Mouse (Mus musculus) lung, embryonic 14.5 days (tissue): ENCODE results near the gene Bmp8a. TPM values are rescaled to one million over a fixed set of nuclear protein-coding genes. Genes with fewer than 3 reads are reported as not detected.

Source experiments
- ATAC-seq: fragments of 200-750 bp; cut with Nextera tagmentation; 2 replicates; pipeline ENCODE4 v1.8.0; 2017; ENCODE audit warnings: mild to moderate bottlenecking, moderate TSS enrichment, moderate library complexity; ENCODE audit not compliant: insufficient read depth
- DNase-seq: peaks from one replicate; pipeline ENCODE4 v3.0.0-alpha.2; 2015
- H3K27ac ChIP-seq: fragments of 300-500 bp; sonication (generic); 2 replicates; pipeline ENCODE4 v1.5.1; 2014; ENCODE audit warnings: low read depth, mild to moderate bottlenecking, moderate library complexity
- H3K27me3 ChIP-seq: fragments of 300-500 bp; sonication (generic); 2 replicates; pipeline ENCODE4 v1.6.1; 2014; ENCODE audit warnings: low read length, control low read depth; ENCODE audit not compliant: insufficient read depth
- H3K36me3 ChIP-seq: fragments of 300-500 bp; sonication (generic); 2 replicates; pipeline ENCODE4 v1.6.1; 2014; ENCODE audit warnings: control low read depth; ENCODE audit not compliant: insufficient read depth
- H3K4me1 ChIP-seq: fragments of 300-500 bp; sonication (generic); 2 replicates; pipeline ENCODE4 v1.6.1; 2014; ENCODE audit warnings: antibody characterized with exemption, control low read depth; ENCODE audit not compliant: insufficient read depth
- H3K4me2 ChIP-seq: fragments of 300-500 bp; sonication (generic); 2 replicates; pipeline ENCODE4 v1.6.1; 2014; ENCODE audit warnings: mild to moderate bottlenecking
- H3K4me3 ChIP-seq: fragments of 300-500 bp; sonication (generic); 2 replicates; pipeline ENCODE4 v1.5.1; 2014; ENCODE audit warnings: low read depth, low read length
- H3K9ac ChIP-seq: fragments of 300-500 bp; sonication (generic); 2 replicates; pipeline ENCODE4 v1.6.1; 2014
- H3K9me3 ChIP-seq: fragments of 300-500 bp; sonication (generic); 2 replicates; pipeline ENCODE4 v1.6.1; 2016; ENCODE audit warnings: low read depth, low read length, control low read depth
- CTCF ChIP-seq: IDR thresholded peaks from 2 replicates; pipeline ENCODE4 v1.5.1; 2016; ENCODE audit warnings: antibody characterized with exemption, low read depth
- WGBS: fragments of 180-500 bp; shearing (Covaris S2); extraction: QIAGEN DNeasy Blood & Tissue Kit; methylation state at CpG from one replicate; pipeline ENCODE4 v1.1.7; 2014; 5-methylcytosine and 5-hydroxymethylcytosine counted together
- polyA plus RNA-seq: library from polyadenylated mRNA; unstranded; fragments of >200 nt; fragmentation: Nextera tagmentation; extraction: Ambion mirVana; gene quantifications from 2 replicates; pipeline ENCODE4 v1.2.1, GENCODE M21; 2014

Bmp8a gene
- polyA plus RNA-seq, 1 experiment from 2014 or later, result 0.30 TPM

DNA sequence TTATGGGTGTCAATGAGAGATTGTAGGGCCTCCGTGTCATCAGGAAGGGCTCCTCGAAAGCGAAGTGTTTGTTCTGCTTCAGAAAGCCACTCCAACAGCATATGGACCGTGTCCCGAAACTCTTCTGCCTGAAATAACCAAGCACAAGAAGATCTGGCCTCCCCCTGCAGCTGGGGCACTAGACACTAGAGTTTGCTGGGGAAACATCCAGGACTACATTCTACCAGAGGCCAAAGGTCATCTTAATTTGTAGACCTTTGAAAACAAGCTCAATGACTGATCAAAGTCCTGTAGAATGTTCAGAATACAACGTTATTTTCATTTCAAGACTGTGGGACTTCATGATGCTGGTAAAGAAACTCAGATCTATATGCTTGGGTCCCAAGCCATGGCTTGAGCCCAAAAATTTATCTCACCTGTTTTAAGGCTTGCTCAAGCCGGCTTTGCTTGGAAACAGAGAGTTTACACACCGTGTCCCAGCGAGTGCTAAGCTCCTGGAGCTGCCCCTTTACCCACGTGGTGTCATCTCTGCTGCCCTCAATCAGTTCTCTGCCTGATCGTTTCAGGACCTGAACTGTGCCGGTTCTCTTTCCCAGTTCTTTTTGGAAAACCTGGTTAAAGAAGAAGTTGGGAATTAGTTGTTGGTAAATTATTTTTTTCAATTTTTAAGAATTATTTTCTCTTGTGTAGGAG is 31.4 kb upstream of the Bmp8a start:
- TF ChIP-seq CTCF, result no peak
- H3K9ac ChIP-seq, result no peak overlapping the region
- DNase-seq, result no peak
- WGBS, result 87% methylated on average over 12 of the region's 12 CpGs
- no peaks in the 10 kb centered on the region for H3K4me1 ChIP-seq
- H3K27ac ChIP-seq, result no peak overlapping the region
- H3K27me3 ChIP-seq, result no peaks in the 10 kb centered on the region
- no peak overlapping the region for H3K4me3 ChIP-seq
- H3K36me3 ChIP-seq, result peaks cover 95% of the 10 kb centered on the region
- no peaks in the 10 kb centered on the region for H3K9me3 ChIP-seq
- ATAC-seq, result no peak
- no peak overlapping the region for H3K4me2 ChIP-seq

DNA sequence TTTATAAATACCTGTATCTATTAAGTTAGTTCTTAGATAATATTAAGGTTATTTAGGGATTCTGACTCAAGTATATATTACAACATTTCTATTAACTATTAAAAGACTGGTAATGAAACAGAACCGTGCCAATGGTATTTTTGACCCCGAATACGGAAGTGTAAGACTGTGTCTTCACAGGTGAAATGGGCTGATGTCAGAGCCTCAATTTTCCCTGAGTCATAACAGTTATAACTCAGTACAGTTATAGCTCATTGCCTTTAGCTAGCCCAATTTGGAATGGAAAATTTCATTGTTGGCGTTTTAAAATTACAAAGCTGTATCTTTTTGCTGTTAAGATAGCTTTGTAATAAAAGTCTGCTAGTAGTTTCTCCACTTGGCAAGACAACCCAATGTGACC is 20.5 kb upstream of the Bmp8a start:
- H3K36me3 ChIP-seq, result peaks cover 94% of the 10 kb centered on the region

DNA sequence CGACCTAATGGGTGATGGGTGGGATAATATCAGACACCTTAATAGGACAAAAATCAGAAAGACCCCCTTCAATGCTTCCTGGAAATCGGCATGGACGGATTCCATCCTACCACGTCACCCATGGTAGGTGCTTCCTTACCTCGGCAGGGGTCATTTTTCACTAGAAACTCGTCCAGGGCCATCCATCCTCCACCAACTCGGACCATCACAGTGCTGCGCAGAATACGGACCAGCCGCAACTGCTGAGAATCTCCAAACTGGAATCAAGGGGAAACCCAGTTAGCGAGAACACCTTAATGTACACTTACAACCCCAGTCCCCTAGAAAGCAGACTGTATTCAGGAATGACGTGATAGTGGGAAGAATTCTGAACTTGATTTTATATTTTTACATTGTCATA is 17.7 kb upstream of the Bmp8a start:
- Histone ChIP-seq H3K4me1 (no peaks in the 10 kb centered on the region), H3K4me3 (no peak overlapping the region), H3K36me3 (peaks cover 91% of the 10 kb centered on the region), H3K27me3 (no peaks in the 10 kb centered on the region), H3K4me2 (no peak overlapping the region), H3K9me3 (no peaks in the 10 kb centered on the region), H3K27ac (no peak overlapping the region), H3K9ac (no peak overlapping the region)
- 92% methylated on average over 12 of the region's 12 CpGs for WGBS
- DNase-seq (no peak), ATAC-seq (no peak)
- no peak for TF ChIP-seq CTCF

More for the DNA sequence above, 20.5 kb upstream of the Bmp8a start:
- no peak for ATAC-seq
- WGBS, result 93% methylated on average over 4 of the region's 4 CpGs
- no peaks in the 10 kb centered on the region for H3K27me3 ChIP-seq
- H3K9ac ChIP-seq, result no peak overlapping the region
- H3K27ac ChIP-seq, result no peak overlapping the region
- H3K4me2 ChIP-seq, result no peak overlapping the region
- DNase-seq, result no peak
- H3K9me3 ChIP-seq, result no peaks in the 10 kb centered on the region
- no peaks in the 10 kb centered on the region for H3K4me1 ChIP-seq
- TF ChIP-seq CTCF, result no peak
- no peak overlapping the region for H3K4me3 ChIP-seq

- no peaks in the 10 kb centered on the region for H3K9me3 ChIP-seq
- H3K4me3 ChIP-seq, result no peak overlapping the region
- ATAC-seq (no peak), DNase-seq (no peak)
- H3K4me1 ChIP-seq, result no peaks in the 10 kb centered on the region
- no peak overlapping the region for H3K27ac ChIP-seq
- H3K9ac ChIP-seq, result no peak overlapping the region
- no peak overlapping the region for H3K4me2 ChIP-seq
- no peak for TF ChIP-seq CTCF
- WGBS, result 91% methylated on average over 7 of the region's 7 CpGs
- no peaks in the 10 kb centered on the region for H3K27me3 ChIP-seq
- H3K36me3 ChIP-seq, result peaks cover 91% of the 10 kb centered on the region
These were observed 15.6 kb upstream of the Bmp8a start for GRCm38 (mm10) chr4:123358613-123359012.

DNA sequence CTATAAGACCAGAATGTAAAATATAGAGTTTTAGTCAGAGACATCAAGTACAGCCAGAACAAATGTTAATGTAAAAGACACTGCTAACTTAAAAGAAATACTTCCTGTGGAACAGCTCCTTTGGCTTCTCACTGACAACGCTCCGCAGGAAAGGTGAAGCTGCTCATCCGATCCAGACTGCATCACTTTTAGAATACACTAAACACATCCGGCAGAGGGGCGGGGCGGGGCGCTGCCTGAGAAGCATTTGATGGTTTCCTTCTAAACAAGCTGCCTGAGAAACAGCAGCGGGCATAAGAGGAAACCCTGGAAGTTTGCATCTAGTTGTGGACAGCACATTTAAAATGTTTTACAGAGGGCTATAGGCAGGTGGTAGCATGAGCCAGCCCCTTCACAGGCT is 12.9 kb upstream of the Bmp8a start:
- peaks cover 88% of the 10 kb centered on the region for H3K36me3 ChIP-seq
- ATAC-seq (no peak), DNase-seq (no peak)
- H3K4me1 ChIP-seq, result no peaks in the 10 kb centered on the region
- H3K27ac ChIP-seq, result no peak overlapping the region
- no peak for TF ChIP-seq CTCF
- H3K9me3 ChIP-seq, result no peaks in the 10 kb centered on the region
- no peaks in the 10 kb centered on the region for H3K27me3 ChIP-seq
- H3K4me3 ChIP-seq, result no peak overlapping the region
- no peak overlapping the region for H3K9ac ChIP-seq
- 84% methylated on average over 8 of the region's 8 CpGs for WGBS
- no peak overlapping the region for H3K4me2 ChIP-seq

- H3K27me3 ChIP-seq, result no peaks in the 10 kb centered on the region
- DNase-seq, result no peak
- H3K4me2 ChIP-seq, result no peak overlapping the region
- no peak overlapping the region for H3K27ac ChIP-seq
- no peak overlapping the region for H3K9ac ChIP-seq
- WGBS, result 79% methylated on average over 10 of the region's 10 CpGs
- no peaks in the 10 kb centered on the region for H3K9me3 ChIP-seq
- peaks cover 91% of the 10 kb centered on the region for H3K36me3 ChIP-seq
- TF ChIP-seq CTCF, result no peak
- no peaks in the 10 kb centered on the region for H3K4me1 ChIP-seq
- H3K4me3 ChIP-seq, result no peak overlapping the region
- ATAC-seq, result no peak
These were observed 10.3 kb upstream of the Bmp8a start for GRCm38 (mm10) chr4:123353271-123353877.

GRCm38 (mm10) chr4:123343471-123343789 is 378 bp upstream of the Bmp8a start:
- peak; percentile 22 for ATAC-seq
- Histone ChIP-seq H3K9me3 (no peaks in the 10 kb centered on the region), H3K27me3 (peaks cover 44% of the 10 kb centered on the region), H3K27ac (no peak overlapping the region), H3K4me3 (peak overlapping the region; percentile 51), H3K36me3 (peaks cover 8% of the 10 kb centered on the region), H3K9ac (0 out of 2 replicates have a peak overlapping the region, but pooled peaks have one; percentile 7), H3K4me2 (peak overlapping the region; percentile 92), H3K4me1 (0 out of 2 replicates have a peak, but pooled peaks cover 4% of the 10 kb centered on the region)
- WGBS, result 5% methylated on average over 6 of the region's 6 CpGs
- no peak for DNase-seq
- no peak for TF ChIP-seq CTCF
